Mouse (Mus musculus) granulocyte monocyte progenitor cell, adult 5-6 weeks (primary cell): ENCODE data around the gene 4930512M02Rik. TPM values are rescaled to one million over a fixed set of nuclear protein-coding genes. Genes with fewer than 3 reads are reported as not detected.

Experiments
- ATAC-seq: replicated peaks from 2 replicates; pipeline ENCODE4 v1.8.0; 2016; ENCODE audit warnings: mild to moderate bottlenecking, moderate TSS enrichment, inconsistent platforms; ENCODE audit not compliant: poor library complexity, severe bottlenecking
- total RNA-seq, 2 experiments: library from RNA; stranded (forward) in 1 of 2; stranded (reverse) in 1 of 2; fragments of 200-712, 200-1000 nt in 1 of 2; fragments of >200 nt in 1 of 2; fragmentation: Nextera tagmentation in 1 of 2; gene quantifications; 2 replicates each; pipeline ENCODE4 v1.2.3; 2014 to 2017

Gene 4930512M02Rik
- total RNA-seq, 2 experiments from 2014 or later = not detected

DNA sequence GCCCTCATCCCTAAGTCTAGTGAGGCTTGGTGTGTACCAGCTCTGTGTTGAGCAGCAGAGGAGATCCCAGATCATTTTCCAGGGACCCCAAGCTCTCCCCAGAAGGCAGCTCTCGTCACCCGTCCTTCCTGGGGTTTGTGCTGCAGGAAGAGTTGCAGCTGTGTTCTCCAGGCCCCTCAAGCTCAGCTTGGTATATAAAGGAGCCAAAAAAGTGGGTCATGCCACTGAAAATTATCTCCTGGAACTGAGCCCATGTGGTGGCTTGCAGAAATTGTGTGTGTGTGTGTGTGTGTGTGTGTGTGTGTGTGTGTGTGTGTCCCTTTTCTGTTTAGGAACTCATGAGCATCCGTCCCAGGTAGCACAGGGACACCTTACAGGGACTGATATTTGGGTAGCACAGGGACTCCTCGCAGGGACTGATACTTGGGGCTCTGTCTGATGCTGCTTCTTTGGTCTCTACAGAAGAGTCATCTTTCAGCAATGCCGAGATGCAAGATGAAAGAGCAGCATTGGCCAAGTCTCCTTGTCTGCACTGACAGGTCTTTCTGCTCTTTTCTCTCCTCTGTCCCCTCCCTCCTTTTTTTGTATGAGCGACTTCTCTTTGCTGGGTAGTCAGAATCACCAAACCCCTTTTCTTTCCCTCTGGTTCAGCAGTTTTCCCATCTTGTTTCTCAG is 62.4 kb downstream of the 4930512M02Rik start:
- no peak for ATAC-seq

DNA sequence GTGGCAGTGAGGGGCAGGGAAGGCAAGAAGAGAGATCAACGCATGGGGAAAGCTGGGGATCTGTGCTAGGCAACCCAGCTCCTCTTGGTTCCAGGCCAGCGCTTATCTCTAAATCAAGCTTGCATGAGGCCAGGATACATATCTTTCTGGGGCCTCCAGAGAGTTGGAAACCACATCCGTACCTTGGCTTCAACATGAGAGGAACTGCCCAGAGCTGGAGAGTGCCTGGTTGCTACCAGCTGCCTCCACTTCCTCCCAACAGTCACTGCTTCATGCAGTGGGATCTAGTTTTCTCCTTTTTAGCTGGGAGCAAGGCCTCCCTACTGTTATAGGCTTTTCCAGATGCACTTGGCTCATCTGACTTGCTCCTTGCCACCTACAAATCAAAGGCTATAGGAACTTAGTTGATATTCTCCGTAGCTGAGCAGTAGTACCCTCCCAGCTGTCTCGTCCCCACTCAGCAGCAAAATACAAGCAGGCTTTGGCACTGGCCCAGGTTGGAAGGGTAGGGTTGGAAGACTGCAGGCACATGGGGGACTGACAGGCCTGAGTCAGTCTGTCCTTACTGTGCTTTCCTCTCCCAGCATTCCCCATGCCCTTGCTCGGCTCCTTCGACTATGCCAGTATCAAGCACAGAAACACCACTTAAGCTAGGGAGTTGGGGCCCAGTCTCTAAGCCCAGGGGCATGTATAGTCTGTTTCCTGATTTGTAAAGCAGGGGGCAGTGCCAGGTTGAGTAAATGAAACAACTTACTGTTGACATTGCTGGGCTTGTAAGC is 63.2 kb downstream of the 4930512M02Rik start:
- ATAC-seq = peak; percentile 79

DNA sequence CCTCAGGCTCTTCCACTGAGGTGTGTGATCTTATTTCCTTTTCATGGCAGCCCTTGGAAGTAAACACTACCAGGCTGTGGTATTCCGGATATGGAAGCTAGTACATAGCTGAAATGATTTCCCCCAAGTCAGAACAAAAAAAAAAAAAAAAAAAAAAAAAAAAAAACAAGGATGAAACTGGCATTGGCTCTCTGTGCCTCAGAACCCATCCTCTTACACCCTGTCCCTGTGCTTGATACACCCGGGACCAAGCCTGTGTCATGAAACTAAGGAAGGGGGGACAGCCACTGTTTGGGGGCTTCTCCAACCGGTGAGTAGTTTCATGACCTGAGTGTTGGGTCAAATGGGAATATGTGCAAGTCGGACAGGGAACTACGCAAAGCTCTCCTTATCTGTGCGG is 66.5 kb downstream of the 4930512M02Rik start:
- no peak for ATAC-seq

DNA sequence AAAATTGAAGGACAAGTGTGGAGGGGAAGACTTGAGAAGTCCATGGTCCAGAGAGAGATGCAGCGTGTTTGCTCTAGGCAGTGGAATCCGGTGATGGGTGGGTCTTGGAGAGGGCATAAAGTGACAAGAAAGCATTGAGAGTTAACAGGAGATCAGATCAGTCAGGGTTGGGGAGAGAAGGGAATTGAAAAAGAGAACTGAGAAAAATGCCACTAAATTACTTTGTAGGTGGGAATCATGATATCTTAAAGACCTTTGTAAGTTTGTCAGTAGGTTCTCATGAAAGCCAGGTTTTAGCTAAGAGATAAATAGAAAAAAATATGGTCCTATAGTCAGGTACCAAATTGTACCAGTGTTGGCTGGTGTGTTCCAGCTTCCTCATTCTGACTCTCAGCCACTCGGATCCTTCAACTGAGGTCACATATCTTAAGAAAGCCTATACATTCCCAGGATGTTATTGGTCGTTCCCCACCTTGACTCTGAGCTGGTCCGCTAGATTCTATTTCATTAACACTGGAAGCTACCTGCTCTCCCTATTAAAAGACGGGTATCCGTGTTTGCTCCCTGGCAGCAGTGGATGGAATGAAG is 68.4 kb downstream of the 4930512M02Rik start:
- ATAC-seq = peak; percentile 1; the same call in 1 of the 2 replicates

DNA sequence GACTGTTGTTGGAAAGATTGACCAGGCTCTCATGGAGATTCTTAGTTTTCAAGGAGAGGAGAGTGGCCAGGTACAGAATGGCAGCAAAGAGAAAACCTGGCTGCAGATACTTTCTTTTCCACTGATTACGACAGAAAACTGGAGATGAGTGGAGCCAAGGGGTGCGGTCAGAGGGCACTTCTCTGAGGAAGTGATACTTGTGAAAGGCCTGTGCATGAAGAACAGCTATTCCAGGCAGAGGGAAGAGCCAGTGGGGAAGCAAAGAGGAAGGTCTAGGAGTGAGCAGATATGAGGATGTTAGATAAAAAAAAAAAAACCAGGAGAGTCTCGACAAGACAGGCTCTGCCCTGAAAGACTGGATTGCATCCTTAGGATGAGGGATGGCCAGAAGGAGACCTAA is 69.0 kb downstream of the 4930512M02Rik start:
- ATAC-seq = peak; percentile 74

GRCm38 (mm10) chr11:11557173-11557967 is 70.3 kb downstream of the 4930512M02Rik start:
- peak; percentile 49 for ATAC-seq

DNA sequence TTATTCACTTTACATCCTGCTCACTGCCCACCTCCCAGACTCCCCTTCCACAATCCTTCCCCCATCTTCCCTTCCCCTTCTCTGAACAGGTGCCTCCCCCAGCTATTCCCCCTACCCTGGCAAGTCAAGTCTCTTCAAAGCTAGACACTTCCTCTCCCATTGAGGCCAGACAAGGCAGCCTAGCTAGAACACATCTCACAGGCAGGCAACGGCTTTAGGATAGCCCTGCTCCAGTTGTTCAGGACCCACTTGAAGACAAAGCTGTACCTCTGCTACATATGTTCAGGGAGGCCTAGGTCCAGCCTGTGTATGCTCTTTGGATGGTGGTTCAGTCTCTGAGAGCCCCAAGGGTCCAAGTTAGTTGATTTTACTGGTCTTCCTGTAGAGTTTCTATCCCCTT is 71.4 kb downstream of the 4930512M02Rik start:
- ATAC-seq = no peak

GRCm38 (mm10) chr11:11555563-11555962 is 72.1 kb downstream of the 4930512M02Rik start:
- ATAC-seq = no peak

DNA sequence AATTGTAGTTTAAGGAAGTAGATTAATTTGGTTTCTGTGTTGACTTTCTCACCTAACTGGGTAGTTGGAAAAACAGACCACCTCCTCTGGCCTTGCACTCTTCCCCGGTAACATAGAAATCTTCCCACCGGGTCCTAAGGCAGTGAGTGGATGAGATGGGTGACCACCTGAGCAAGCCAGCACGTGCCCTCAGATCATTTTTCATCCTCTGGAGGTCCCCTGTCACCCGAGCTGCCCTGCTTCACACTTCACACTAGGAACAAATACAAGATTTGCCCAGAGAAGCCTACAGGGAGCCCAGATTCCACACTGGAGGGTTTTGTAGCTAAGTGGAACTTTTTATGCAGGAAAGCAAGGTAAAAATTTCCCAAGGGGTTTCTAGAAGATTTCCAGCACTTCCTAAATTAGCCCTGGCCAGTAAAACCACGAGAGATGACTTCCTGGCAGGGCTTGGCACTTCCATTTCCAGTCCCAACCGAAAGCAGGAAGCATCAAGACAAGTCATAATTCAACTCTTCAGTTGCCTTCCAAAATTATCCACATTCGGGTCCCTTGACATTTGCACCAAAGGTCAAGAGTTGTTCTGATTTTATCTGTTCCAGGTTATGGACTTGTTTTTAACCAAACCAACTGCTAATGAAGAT is 79.9 kb downstream of the 4930512M02Rik start:
- ATAC-seq = peak; percentile 45

DNA sequence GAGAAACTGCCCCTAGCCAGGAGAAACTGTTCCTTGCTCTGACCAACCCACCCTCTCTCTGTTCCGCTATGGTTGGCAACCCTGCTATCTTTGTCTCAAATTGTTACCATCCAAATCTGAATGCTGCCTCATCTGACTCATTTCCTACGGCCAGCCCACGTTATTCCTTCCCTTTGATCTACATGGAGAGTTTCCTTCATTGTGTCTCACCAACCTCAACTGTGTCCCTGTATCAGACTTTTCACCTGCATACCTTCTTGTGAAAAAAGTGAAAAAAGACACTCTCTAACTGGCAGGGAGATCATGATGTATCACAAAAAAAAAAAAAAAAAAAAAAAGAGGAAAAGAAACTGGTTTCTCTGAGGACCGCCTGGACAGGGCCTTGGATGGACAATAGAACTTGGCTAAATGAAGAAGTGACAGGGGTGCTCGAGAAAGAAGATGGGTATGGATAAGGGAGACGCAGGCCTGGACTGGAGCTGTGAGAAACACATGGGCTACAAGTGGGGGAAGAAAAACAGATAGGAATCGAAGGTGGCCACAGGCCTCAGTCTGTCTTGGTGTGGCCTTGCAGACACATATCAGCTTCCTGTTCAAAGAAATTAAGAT is 80.6 kb downstream of the 4930512M02Rik start:
- ATAC-seq = peak; percentile 75

DNA sequence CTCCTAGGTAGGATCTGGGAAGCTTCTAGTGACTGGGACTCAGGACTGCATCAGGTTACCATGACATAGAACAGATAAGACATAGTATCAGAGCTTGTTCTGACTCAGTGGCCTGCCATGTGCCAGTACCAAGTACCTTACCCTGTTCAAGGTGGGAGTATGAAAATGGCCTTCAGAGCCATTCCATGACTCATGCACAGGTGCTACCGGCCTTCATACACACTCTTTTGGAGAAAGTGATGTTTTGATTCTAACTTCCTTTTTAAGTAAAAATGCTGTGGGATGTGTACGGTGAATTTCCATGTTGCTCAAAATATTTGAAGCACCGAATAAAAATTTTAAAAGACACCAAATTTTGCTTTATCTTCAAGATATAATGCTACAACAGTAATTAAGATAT is 81.7 kb downstream of the 4930512M02Rik start:
- ATAC-seq = no peak

Other genes with a start within 250 kb of the 4930512M02Rik start
- 1.1 TPM in 1 of 2 replicates, not detected in the other for gene Spata48, start 165.7 kb downstream of the 4930512M02Rik start, total RNA-seq (2014; fragmentation: Nextera tagmentation)
- 0.52 TPM in 1 of 2 replicates, not detected in the other for gene Spata48, start 165.7 kb downstream of the 4930512M02Rik start, total RNA-seq (2017)
- gene Zpbp, start 165.4 kb downstream of the 4930512M02Rik start, total RNA-seq (2014; fragmentation: Nextera tagmentation) = 1.6 and 2.4 TPM in 2 replicates
- gene Zpbp, start 165.4 kb downstream of the 4930512M02Rik start, total RNA-seq (2017) = 0.82 and 1.7 TPM in 2 replicates
- gene Ikzf1, start 57.2 kb upstream of the 4930512M02Rik start, total RNA-seq (2014; fragmentation: Nextera tagmentation) = 108 and 128 TPM in 2 replicates
- gene Ikzf1, start 57.2 kb upstream of the 4930512M02Rik start, total RNA-seq (2017) = 51.0 and 56.0 TPM in 2 replicates
- gene Fignl1, start 181.1 kb upstream of the 4930512M02Rik start, total RNA-seq (2014; fragmentation: Nextera tagmentation) = 43.8 and 51.2 TPM in 2 replicates
- 93.0 and 100 TPM in 2 replicates for gene Fignl1, start 181.1 kb upstream of the 4930512M02Rik start, total RNA-seq (2017)